Mouse (Mus musculus): ENCODE data around the gene Fut8. TPM values are rescaled to one million over a fixed set of nuclear protein-coding genes. Genes with fewer than 3 reads are reported as not detected.

The Fut8 gene
- polyA plus RNA-seq, 1 experiment from 2014 or later = 65.6 TPM

- WGBS = 79% methylated on average over 3 of the region's 3 CpGs
- no peaks in the 10 kb centered on the region for H3K27me3 ChIP-seq
- no peaks in the 10 kb centered on the region for H3K36me3 ChIP-seq
- H3K27ac ChIP-seq (replicated peaks) = no peak overlapping the region
- no peaks in the 10 kb centered on the region for H3K4me1 ChIP-seq (replicated peaks)
- ATAC-seq (ENCODE audit: low FRiP score, low read depth) = no peak
- no peak overlapping the region for H3K4me2 ChIP-seq
- no peak overlapping the region for H3K9ac ChIP-seq
- no peak overlapping the region for H3K4me3 ChIP-seq
- no peaks in the 10 kb centered on the region for H3K9me3 ChIP-seq
These were observed 246.8 kb downstream of the Fut8 start for GRCm38 (mm10) chr12:77484761-77485160.

- no peak overlapping the region for H3K4me3 ChIP-seq
- no peak overlapping the region for H3K4me2 ChIP-seq
- no peak for ATAC-seq (ENCODE audit: low FRiP score, low read depth)
- no peaks in the 10 kb centered on the region for H3K4me1 ChIP-seq (replicated peaks)
- H3K9me3 ChIP-seq = no peaks in the 10 kb centered on the region
- H3K27ac ChIP-seq (replicated peaks) = no peak overlapping the region
- no peak overlapping the region for H3K9ac ChIP-seq
- H3K36me3 ChIP-seq = no peaks in the 10 kb centered on the region
- WGBS = 75% methylated on average over 3 of the region's 3 CpGs
- H3K27me3 ChIP-seq = no peaks in the 10 kb centered on the region
These were observed 253.6 kb downstream of the Fut8 start for GRCm38 (mm10) chr12:77491478-77491877.

GRCm38 (mm10) chr12:77495781-77496180 is 257.9 kb downstream of the Fut8 start:
- no peak overlapping the region for H3K4me2 ChIP-seq
- WGBS = 86% methylated on average over 1 of the region's 1 CpGs
- no peaks in the 10 kb centered on the region for H3K4me1 ChIP-seq (replicated peaks)
- H3K9me3 ChIP-seq = no peaks in the 10 kb centered on the region
- H3K27ac ChIP-seq (replicated peaks) = no peak overlapping the region
- no peak overlapping the region for H3K4me3 ChIP-seq
- H3K9ac ChIP-seq = no peak overlapping the region
- no peaks in the 10 kb centered on the region for H3K27me3 ChIP-seq
- no peaks in the 10 kb centered on the region for H3K36me3 ChIP-seq
- no peak for ATAC-seq (ENCODE audit: low FRiP score, low read depth)

DNA sequence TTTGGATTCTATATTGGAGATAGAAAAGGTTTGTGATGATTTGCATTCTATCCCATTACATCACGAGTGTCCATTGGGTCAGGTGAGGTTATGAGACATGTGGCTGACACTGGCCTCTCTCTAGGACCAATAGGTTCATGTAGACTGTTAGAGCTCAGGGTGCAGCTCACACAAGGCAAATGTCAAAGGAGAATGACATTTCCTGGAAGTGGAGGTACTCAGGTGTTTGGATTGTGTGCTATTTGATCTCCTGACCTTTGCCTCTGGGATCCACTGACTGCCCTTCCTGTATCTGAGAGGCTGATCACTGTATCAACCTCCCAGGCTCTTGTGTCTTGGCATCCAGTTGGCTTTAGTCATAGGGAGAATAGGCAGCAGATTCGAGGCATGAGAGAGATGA is 260.2 kb downstream of the Fut8 start:
- H3K36me3 ChIP-seq = no peaks in the 10 kb centered on the region
- no peaks in the 10 kb centered on the region for H3K27me3 ChIP-seq
- no peak overlapping the region for H3K4me2 ChIP-seq
- WGBS = 78% methylated on average over 2 of the region's 2 CpGs
- ATAC-seq (ENCODE audit: low FRiP score, low read depth) = no peak
- no peak overlapping the region for H3K9ac ChIP-seq
- no peaks in the 10 kb centered on the region for H3K4me1 ChIP-seq (replicated peaks)
- H3K27ac ChIP-seq (replicated peaks) = no peak overlapping the region
- no peak overlapping the region for H3K4me3 ChIP-seq
- no peaks in the 10 kb centered on the region for H3K9me3 ChIP-seq

DNA sequence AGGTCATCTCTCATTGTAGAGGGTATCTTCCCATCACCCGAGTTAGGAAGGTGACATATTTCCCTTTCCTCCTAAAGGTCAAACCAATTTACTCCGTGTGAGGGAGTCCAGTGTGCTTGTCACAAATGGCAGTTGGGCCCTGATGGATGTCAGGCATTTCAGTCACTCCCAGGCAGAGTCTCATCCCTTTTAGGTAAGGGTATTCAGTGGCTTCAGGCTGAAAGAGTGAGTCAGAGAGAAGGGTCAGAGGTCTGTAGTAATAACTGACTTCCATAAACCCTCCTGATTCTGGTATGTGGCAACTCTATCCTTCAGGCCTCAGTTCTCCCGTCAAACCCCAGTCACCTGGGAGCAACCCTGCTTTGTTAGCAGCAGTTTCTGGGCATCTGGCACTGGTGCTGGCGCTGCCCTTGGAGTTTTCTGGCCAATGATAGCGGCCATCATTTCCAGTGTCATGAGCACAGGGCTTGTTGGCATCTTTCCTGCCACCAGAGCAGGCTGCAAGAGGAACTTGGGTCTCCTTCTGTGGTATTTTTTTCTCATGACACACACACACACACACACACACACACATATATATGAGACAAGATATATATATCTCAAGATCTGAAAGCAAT is 262.6 kb downstream of the Fut8 start:
- Histone ChIP-seq H3K4me1 (replicated peaks) (no peaks in the 10 kb centered on the region), H3K9ac (no peak overlapping the region), H3K9me3 (no peaks in the 10 kb centered on the region), H3K36me3 (no peaks in the 10 kb centered on the region), H3K27me3 (no peaks in the 10 kb centered on the region), H3K27ac (replicated peaks) (no peak overlapping the region), H3K4me3 (no peak overlapping the region), H3K4me2 (no peak overlapping the region)
- ATAC-seq (ENCODE audit: low FRiP score, low read depth) = no peak; the same call in 1 of the 2 replicates
- 58% methylated on average over 5 of the region's 5 CpGs for WGBS

DNA sequence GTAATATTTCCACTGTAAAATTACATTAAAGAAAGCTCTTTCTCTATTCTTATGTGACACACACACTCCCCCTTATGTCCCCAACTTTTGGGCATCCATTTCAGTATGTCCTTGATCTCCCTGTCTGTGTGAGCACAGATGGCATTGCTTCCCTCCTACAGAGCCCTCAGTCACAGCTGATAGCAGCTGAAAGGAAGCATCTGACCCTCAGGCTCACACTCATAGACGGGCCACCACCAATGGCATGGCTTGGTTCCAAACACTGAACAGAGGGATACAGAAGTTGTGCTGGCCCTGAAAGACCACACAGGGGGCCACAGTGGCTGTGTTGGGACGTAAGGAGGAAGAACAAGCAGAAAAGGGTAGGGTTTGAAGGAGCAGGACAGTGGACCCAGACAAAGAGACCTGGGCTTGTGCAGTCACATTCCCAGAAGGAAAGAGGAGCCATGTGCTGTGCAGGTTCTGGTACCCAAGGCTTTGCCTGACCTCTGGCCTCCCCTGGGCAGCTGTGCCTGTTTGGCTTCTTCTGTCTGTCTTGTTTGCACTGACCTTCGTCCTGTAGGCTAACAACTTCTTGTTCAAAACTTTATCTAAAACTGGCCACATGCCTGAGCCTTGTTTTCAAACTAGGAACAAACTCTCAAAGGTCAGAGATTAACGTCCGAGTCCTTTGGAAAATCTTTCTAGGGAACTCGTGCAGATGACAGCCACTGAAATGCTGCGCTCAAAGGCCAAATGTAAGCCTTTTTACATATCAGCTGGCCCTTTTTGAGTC is 263.7 kb downstream of the Fut8 start:
- H3K9ac ChIP-seq = no peak overlapping the region
- no peak for ATAC-seq (ENCODE audit: low FRiP score, low read depth)
- H3K4me3 ChIP-seq = no peak overlapping the region
- no peaks in the 10 kb centered on the region for H3K27me3 ChIP-seq
- no peak overlapping the region for H3K4me2 ChIP-seq
- 54% methylated on average over 7 of the region's 7 CpGs for WGBS
- no peaks in the 10 kb centered on the region for H3K36me3 ChIP-seq
- no peaks in the 10 kb centered on the region for H3K4me1 ChIP-seq (replicated peaks)
- no peak overlapping the region for H3K27ac ChIP-seq (replicated peaks)
- H3K9me3 ChIP-seq = no peaks in the 10 kb centered on the region

GRCm38 (mm10) chr12:77502243-77502642 is 264.3 kb downstream of the Fut8 start:
- Histone ChIP-seq H3K9ac (no peak overlapping the region), H3K27ac (replicated peaks) (no peak overlapping the region), H3K4me3 (no peak overlapping the region), H3K36me3 (no peaks in the 10 kb centered on the region), H3K4me1 (replicated peaks) (no peaks in the 10 kb centered on the region), H3K27me3 (no peaks in the 10 kb centered on the region), H3K9me3 (no peaks in the 10 kb centered on the region), H3K4me2 (no peak overlapping the region)
- 80% methylated on average over 3 of the region's 3 CpGs for WGBS
- no peak for ATAC-seq (ENCODE audit: low FRiP score, low read depth)

- no peak for ATAC-seq (ENCODE audit: low FRiP score, low read depth)
These were observed 267.5 kb downstream of the Fut8 start for GRCm38 (mm10) chr12:77505431-77505830.

DNA sequence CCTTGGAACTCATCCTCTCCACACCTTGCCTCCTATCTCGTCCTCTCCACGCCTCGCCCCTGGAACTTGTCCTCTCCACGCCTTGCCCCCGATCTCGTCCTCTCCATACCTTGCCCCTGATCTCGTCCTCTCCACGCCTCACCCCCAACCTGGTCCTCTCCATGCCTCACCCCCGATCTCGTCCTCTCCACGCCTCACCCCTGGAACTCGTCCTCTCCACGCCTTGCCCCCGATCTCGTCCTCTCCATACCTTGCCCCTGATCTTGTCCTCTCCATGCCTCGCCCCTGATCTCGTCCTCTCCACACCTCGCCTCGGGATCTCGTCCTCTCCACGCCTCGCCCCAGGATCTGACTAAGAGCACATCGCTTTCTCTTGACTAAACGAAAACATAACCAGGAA is 269.8 kb downstream of the Fut8 start:
- Histone ChIP-seq H3K27ac (replicated peaks) (no peak overlapping the region), H3K4me3 (no peak overlapping the region), H3K27me3 (no peaks in the 10 kb centered on the region), H3K4me2 (no peak overlapping the region), H3K36me3 (no peaks in the 10 kb centered on the region), H3K9ac (no peak overlapping the region), H3K4me1 (replicated peaks) (no peaks in the 10 kb centered on the region), H3K9me3 (no peaks in the 10 kb centered on the region)
- WGBS = 94% methylated on average over 24 of the region's 24 CpGs
- no peak for ATAC-seq (ENCODE audit: low FRiP score, low read depth)

More at GRCm38 (mm10) chr12:77505431-77505830, 267.5 kb downstream of the Fut8 start:
- no peak overlapping the region for H3K4me2 ChIP-seq
- H3K4me3 ChIP-seq = no peak overlapping the region
- H3K9ac ChIP-seq = no peak overlapping the region
- no peaks in the 10 kb centered on the region for H3K9me3 ChIP-seq
- no peaks in the 10 kb centered on the region for H3K27me3 ChIP-seq
- WGBS = 96% methylated on average over 2 of the region's 2 CpGs
- no peaks in the 10 kb centered on the region for H3K36me3 ChIP-seq
- H3K4me1 ChIP-seq (replicated peaks) = no peaks in the 10 kb centered on the region
- H3K27ac ChIP-seq (replicated peaks) = no peak overlapping the region

- ATAC-seq (ENCODE audit: low FRiP score, low read depth) = no peak
- Histone ChIP-seq H3K27ac (replicated peaks) (no peak overlapping the region), H3K4me1 (replicated peaks) (no peaks in the 10 kb centered on the region), H3K4me2 (no peak overlapping the region), H3K27me3 (no peaks in the 10 kb centered on the region), H3K36me3 (no peaks in the 10 kb centered on the region), H3K4me3 (no peak overlapping the region), H3K9ac (no peak overlapping the region), H3K9me3 (no peaks in the 10 kb centered on the region)
- WGBS = 70% methylated on average over 7 of the region's 7 CpGs
These were observed 272.8 kb downstream of the Fut8 start for GRCm38 (mm10) chr12:77510758-77511157.

- Histone ChIP-seq H3K27ac (replicated peaks) (no peak overlapping the region), H3K36me3 (no peaks in the 10 kb centered on the region), H3K27me3 (no peaks in the 10 kb centered on the region), H3K4me3 (no peak overlapping the region), H3K4me1 (replicated peaks) (no peaks in the 10 kb centered on the region), H3K9me3 (no peaks in the 10 kb centered on the region), H3K9ac (no peak overlapping the region), H3K4me2 (no peak overlapping the region)
- no peak for ATAC-seq (ENCODE audit: low FRiP score, low read depth)
- 76% methylated on average over 9 of the region's 9 CpGs for WGBS
These were observed 273.3 kb downstream of the Fut8 start for GRCm38 (mm10) chr12:77511206-77511605.

DNA sequence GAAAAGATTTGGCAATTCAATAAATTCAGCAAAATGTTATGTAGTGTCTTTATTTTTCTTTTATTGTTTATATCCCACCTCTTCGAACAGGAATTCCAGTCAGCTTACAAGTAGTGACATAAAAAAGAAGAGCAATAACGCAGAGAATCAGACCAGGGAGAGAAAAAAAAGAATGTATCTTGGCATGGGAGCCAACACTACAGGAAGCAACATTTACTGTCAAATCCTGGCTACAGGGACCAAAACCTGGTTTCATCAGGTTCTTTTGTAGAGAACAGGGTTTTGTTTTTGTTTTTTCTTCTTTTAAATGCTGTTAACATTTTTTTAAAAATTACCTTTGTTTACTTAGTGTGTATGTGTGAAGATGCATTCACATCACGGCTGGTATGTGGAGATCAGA is 273.7 kb downstream of the Fut8 start:
- Histone ChIP-seq H3K4me1 (replicated peaks) (no peaks in the 10 kb centered on the region), H3K9ac (no peak overlapping the region), H3K4me2 (no peak overlapping the region), H3K27ac (replicated peaks) (no peak overlapping the region), H3K4me3 (no peak overlapping the region), H3K36me3 (no peaks in the 10 kb centered on the region), H3K9me3 (no peaks in the 10 kb centered on the region), H3K27me3 (no peaks in the 10 kb centered on the region)
- 85% methylated on average over 3 of the region's 3 CpGs for WGBS
- no peak for ATAC-seq (ENCODE audit: low FRiP score, low read depth)

Measured in hindbrain, embryonic 15.5 days (tissue).